Mouse (Mus musculus) testis, postnatal 10 days (tissue): ENCODE data around the gene A930009A15Rik.

Source experiments
- DNase-seq: peaks from one replicate; pipeline ENCODE4 v3.0.0; 2021; ENCODE audit warnings: low spot score

A930009A15Rik gene

DNA sequence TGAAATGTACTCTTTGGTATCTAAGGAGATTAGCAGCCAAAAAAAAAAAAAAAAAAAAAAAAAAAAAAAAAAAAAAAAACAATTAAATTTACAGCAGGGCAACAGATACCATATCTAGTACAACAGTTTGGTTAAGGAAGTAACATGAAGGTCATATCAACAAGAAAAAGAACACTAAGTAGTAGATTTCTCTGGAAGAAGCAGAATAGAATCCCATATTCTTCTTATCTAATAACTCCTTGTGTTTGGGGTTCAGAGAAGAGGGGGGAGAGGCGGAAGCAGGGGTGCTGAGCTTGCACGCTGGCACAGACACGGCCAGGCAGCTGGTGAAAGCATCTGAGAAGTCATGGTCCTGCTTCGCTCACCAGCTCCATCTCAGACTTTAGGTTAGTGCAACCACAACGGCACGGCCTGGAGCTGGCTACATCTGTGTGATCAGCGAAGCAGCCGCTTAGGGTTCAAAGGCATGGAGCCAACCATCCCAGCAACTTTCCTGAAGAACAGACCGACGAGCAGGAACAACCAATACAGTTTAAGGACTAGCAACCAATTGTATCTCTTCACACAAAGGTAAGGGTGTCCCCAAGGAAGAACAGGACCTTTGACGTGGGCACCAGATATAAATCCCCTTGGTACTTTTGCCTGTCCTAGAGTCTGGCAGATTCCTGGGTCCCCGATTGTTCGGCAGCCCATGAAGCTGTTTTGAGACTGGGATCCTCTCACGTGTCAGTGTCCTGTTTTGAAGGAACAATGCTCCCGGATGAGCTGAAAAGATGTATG lies at the start of gene A930009A15Rik:
TSS of gene A930009A15Rik (plus strand) at position 275 of the 780 bp plus-strand sequence.
- no peak for DNase-seq

DNA sequence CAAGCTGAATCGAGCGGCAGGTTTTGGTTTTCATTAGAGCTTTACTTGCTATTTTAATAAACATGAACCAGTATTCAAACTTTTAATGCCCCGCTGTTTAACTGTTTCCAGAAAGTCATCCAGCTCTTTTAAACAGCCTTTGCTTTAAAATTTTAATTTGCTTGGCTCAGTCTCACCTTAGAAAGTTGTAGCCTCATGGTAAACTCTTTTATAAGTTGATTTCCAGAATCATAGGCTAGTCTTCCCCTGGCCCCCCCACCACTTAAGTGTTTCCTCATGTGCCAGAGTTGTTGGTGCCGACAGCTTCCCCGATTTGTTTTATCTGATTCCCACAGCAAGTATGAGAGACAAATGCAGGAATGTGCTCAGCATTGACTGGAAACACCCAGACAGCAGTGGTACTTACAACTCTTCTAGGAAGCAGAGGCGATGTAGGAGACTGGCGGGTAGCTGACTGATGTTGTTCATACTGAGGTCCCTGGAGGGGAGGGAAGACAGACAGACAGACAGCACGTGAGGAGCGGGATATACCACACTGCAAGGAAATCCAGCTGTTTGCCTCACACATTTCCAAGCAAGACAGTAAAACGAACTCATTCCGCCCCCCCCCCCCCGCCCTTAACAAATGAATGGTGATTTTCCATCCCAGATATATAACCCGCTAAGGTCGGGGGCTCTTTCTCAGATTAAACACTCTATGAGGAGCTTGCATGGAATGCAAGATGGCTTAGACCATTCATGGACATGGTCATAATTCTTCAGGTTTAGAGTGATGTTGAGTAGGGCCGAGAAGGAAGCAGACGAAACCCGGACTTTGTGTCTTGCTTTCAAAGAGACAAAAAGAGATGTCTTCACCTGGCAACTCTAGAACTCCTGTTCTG lies 49.3 kb upstream of the A930009A15Rik start:
- DNase-seq = no peak

DNA sequence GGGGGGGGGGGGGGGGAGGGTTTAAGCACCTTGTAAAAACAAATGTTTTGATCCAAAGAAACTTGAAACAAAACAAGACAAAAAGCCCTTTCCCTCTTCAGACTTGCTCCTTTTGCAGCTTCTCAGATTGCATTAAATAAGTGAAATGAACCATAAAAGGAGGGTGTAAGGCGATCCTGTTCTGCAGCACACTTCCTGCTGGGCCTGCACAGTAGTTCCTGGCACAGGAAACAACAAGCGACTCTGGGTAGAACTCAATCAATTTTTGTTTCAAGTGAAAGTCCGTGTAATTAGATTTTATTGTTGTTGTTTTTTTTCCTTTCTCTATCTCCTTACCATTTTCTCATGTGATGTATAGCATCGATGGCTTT lies 48.7 kb upstream of the A930009A15Rik start:
- no peak for DNase-seq

DNA sequence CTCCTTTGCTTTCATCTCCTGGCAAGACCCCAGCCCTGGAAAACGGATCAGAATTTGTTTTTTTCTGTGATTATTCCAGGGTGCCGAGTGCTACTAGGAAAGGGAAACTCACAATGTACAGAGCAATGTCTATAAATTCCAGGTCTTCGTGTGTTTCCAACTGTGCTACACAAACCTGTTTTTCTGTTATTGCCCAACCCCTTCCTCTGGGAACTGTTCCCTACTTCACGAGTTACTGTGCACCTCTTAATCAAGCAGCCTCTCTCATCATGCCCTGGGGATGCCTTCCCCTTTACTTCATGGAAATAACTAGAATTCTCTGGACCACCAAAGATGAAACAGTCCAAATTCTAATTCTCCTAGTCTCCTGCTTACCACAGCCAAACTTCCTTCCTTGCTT lies 40.9 kb upstream of the A930009A15Rik start:
- DNase-seq = no peak

DNA sequence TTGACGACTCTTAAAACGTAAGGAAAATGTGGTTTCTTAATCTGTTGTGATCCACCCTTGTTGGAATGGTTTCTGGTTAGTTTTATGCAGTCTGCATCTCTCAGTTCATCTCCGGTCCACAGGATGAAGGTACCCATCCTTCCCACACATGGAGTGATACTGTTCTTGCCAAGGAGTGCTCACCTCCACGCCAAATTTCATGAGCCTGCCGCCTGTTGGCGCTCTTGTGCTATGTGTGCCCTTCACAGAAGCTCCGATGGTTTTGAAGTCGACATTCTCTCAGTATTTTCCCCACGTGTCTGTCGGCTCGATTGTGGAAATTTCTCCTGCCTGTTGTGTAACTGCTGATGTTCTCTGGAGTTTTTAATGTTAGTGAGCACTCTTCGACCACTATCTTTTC lies 40.0 kb upstream of the A930009A15Rik start:
- no peak for DNase-seq

DNA sequence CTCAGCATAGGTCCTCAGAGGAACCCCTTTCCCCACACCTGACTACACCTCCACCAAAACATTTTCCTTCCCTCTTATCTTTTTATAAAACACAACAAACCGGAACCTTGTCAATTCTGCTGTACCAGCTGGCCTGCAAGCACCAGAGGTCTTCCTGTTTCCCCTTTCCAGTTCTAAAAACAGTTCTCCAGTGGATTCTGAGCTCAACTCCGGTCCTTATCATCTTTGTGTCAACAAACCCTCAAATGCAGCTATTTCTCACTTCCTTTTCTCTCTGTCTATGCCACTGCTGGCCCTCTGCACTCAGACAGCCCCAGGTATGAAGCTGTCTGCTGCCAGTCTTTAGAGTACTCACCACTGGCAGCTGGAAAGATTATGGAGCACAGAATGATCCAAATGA lies 39.0 kb upstream of the A930009A15Rik start:
- DNase-seq = no peak

DNA sequence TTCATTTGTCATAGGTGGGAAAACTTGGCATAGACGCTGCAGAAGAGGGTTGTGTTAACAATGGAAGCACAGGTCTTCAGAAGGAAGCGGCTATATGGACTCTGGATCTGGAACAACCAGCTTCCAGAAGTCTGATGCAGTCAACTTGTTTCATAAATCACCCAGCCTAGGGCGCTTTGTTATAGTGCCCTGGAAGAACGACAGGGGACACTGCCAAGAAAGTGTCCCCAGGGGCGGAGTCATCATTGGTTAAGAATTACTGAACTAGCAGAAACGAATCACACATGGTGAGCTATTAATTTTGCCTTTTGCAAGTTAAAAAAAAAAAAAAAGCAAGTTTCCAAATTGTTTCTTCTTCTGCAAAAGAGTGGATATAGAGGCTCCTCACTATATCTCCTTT lies 26.9 kb upstream of the A930009A15Rik start:
- DNase-seq = no peak

DNA sequence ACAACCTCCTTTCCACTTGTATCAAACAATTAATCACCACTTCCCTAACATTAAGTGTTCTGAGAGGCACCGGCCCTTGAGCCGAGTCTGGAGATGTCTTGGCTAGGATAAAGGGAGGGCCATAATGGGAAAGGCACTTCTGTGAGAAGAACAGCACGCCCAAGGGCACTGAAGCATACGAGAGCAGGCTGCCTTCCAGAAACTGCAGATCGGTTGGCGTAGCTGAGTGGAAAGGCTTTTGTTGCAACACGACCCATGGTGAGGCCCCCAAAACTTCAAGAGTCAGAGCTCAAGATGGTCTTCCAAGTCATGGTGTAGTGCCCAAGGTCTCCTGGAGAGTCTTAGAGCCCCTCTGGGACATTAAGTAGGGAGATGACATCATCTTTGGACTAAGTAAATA lies 19.5 kb upstream of the A930009A15Rik start:
- no peak for DNase-seq

DNA sequence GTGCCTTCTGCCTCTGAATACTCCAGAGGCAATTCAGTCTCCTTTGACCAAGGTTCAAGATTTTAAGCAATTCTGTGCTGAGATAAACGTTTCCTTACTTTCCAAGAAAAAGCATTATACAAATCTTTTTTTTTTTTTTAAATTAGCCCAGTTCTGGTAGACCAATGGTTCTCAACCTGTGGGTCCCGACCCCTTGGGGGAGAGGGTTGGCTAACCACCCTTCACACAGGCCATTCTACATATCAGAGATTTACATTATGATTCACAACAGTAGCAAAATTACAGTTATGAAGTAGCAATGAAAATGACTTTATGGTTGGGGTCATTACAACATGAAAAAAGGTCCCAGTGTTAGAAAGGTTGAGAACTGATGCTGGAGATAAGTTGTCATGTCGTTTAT lies 18.7 kb upstream of the A930009A15Rik start:
- DNase-seq = no peak

DNA sequence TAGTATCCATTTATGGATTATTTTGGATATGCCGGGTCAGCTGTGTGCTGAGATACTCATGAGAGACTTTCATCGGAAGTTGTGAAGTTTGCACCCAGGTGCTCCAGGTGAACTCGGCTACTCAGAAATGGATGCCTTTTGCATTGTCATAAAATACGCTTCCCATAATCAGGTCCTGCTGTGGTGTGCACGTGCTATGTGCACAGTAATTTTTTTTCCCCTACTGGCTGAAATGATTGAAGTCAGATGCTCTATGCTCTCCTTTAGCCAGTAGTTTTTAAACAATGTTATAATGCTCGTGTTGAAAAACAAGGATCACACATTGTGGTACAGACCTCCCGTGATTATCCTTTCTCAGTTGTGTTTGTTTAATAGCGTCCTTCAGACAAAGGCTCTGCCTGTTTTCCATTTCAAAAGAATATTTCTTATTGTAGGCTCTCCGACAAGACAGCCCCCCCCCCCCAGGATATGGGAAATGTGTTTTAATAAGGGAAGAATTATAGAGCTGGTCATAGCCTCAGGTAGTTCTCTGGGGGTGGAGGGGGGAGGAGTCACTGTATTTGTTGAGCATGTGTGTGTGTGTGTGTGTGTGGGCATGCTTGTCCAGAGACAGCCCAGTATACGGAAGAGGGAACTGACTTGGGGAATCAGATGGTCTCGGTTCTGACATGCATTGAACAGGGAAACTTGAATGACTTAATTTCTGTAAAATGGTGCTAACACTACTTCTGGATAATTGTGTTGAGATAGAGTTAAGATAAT lies 16.3 kb upstream of the A930009A15Rik start:
- no peak for DNase-seq

DNA sequence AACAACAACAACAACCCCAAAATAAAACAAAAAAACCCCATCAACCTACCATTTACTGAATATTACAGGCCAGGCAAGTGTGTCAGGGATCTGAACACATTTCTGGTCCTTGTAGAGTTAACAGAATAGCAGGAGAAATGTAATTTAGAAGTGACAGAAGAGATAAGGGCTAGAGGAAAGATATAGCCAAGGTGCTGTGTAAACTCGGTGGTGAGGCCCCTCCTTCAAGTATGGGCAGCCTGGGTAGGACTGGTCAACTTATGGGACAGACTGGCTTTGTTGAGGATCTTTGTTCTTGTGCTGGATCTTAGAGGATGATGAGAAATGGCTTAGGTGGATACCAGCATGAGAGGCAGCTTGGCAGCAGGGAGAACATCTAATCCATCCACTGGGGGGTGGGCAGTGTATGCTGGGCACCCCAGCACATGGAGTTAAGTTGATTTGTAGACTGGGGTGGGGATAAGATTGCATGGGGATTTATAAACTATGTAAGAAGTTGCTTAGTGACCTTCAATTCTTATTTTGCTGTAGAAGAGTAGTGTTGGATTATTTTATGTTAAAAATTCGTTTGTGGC lies 14.5 kb upstream of the A930009A15Rik start:
- DNase-seq = no peak

DNA sequence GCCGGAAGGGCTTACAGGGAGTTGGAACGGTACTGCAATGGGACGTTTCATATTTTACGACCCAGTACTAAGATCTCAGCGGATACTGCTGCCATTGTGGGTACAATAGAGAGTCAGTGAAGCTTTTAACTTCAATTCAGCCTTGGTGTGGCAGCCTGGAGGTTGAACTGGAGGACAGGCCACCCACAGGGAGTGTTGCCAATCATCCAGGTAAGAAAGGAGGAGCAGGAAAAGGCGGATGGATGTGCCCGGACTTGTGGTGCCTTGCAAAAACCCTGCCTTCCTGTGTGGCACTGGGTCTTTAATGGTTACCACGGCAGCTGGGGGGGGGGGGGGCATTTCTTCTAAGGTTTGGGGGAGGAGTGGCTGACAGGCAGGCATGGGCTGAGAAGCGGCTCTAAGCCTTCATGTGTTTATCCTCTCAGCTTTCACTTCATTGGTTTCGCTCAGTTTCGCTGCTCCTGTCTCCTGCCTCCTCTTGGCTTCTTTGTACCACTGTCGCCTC lies 13.0 kb upstream of the A930009A15Rik start:
- DNase-seq = no peak

DNA sequence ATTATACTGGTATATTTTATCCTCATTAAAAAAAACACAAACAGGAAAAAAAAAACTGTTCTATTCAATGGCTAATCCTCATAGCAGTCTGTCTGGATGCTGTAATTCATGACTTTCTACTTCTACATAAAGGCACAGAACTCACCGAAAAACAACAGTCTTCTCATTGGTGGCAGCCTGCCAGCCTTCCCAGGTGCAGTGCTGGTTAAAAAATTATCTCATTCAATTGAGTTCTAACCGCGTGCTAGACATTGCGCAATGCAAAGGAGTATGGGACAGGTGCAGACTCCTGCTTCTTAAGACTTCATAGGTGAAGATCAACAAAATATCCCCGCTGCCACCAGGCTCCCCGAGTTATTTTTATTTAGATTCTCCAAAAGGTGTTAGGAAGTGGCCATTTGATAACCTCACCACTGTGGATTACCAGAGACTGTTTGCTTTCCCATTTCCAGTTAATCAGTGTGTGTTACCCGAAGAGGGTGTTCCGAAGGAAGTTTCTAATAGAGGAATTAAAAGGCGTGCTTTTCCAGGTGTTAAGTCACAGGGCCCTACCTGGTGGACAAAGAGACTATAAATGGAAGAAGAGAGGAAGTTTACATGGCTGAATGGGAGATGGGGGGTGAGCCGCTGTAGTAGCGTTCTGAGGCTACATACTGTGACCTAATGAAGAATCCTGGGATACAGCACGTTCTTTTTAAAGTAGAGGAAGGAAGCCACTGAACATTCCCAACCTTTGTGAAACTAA lies 8.5 kb upstream of the A930009A15Rik start:
- no peak for DNase-seq

DNA sequence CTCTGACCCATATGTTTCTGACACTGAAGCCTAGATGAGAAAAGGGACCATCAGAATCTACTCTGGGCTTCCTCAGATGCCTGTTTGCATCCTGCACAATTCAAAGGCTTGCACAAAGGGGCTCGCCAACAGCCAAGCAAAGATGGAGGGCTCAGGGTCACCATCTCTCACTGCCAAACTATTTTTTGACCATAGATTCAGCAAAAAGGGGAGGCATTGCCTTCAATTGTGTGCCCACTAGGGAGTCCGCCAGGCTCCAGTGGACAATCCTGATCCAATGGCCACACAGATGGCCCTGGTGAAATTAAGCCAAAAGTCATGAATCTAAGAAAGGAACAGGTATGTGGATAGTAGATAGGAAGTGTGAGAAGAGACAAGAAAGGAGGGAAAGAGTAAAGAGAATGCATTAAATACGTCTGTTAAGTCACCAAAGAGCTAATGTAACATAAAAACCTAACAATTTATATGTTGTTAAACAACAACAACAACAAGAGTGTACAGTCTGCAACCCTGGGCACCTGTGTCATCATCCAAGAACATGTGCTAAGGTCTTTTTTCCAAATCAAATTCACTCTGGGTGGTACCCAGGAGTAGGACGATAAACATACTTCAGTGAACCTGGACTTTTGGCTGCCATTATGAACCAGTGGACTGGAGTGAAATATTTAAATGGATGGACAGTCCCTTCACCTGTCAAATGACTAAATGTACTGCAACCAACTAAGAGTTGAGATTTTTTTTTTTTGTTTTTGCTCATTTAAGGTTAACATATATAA lies 6.7 kb upstream of the A930009A15Rik start:
- no peak for DNase-seq

DNA sequence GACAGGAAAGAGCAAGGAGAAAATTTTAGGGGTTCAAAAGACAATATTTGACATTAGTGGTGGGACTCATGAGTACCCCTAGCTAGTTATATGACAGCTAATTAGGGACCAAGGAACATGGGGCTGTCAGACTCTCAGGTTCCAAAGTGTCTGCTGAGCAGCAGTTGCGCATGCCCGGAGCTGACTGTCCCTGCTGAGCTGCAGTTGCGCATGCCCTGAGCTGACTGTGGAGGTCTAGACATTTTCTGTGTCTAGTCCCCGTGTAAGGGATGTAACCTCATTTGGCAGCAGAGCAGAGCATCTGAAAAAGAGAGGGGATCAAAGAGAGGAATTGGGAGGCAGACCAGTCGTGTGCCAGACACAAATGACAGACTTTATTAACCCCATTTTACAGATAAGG lies 5.8 kb upstream of the A930009A15Rik start:
- DNase-seq = no peak

DNA sequence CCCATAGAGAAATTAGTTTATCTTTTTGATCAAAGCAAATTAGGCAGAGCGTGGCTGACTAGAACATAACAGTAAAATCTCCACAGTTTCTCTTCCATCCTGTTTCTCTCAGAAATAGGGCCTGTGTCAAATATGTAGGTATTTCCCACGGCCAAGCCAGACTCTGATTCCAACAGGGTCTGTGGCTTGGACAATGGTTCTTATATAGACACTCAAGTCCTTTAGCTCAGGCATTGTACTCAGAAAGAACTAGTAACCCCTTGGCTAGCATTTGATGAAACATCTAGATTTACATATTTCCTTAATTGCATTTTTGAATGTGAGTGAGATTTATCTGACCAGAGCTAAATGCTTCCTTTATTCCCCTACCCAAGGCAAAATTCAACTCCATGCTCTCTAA lies 791 bp downstream of the A930009A15Rik start:
- no peak for DNase-seq

DNA sequence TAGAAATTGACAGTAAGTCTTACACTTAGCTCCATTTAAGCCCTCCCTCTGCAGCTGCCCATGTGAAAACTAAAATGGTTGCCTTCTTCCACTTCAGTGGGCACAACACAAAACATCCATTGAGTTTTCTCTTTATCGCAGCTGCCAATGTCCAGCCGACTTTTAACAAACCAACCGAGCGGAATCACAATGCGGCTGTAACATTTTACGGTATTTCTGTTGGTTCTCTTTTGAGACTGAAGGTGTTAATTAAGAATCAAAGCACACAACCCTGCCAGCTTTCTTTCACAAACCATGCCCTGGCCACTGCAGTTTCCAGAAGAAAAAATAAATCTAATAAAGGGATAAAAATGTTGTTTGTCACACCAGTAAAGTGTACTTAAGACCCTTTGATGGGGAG lies 1.5 kb downstream of the A930009A15Rik start:
- DNase-seq = no peak

DNA sequence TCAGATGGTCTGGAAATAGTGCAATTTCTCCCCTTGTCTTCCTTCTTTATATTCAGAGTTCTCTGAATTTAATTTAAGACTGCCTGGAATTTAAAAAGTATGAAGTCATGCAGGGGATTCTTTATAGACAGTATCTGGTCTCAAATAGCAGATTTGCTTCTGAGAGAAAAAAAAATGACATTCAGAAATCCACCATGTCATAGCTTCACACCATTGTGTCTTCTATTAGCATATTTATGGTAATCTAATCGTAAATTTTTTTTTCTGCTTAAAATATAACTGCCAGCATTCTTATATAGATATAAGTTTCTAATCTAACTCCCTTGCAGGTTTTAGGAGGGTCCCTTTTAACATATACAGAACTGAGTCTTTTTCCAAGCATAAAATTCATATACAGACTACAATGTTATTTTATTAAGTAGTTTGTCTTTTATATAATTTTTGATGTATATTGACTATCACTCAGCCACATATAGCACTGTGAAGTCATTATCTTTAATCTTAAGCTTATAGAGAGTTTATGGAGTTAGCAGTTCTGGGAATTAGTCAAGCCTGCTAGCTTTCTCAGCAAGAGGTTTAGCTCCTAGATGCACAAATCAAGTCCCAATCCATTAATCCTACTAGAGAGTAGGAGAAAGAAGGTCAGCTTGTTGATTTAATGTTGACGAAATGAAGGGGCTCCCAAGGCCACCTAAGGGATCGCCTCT lies 2.1 kb downstream of the A930009A15Rik start:
- no peak for DNase-seq

DNA sequence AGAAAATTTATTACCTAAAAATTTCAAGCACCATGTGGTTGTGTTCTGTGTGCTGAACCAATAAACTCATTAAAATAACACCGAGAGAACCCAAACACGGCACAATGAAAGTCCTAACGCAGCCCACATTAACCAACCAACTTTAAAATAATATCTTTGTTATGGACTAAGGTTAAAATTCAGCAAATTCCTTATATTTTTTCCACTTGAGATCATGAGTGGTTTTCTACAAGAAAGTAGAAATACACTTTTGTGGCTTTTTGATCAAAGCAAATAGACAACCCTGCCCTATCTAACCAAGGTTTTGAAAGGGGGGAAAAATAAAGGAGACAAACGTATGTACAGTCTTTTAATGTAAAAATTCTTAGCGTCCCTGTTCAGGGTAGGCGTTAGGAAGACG lies 9.3 kb downstream of the A930009A15Rik start:
- DNase-seq = no peak

DNA sequence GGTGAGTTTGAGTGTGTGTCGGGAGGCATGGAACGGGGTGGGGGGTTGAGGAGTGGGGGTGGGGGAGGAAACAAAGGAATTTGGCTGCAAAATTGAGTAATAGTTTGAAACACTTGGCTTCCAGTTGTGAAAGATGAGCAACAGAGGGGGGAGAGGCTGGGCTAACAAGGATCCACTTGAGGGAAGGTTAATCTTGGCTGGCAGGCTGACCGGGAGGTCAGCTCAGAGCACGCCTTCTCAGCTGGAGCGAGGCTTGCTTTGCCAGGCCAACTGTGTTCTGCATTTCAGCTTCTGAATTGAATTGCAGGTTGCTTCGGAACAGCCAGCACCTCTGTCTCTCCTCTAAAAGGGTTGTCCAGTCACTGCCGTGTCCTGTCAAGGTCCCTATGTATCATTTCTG lies 9.7 kb downstream of the A930009A15Rik start:
- DNase-seq = peak; percentile 45
